Mouse (Mus musculus) ES-Bruce4 (cell line): ENCODE results near the gene Tox2.

ENCODE experiments used
- CTCF ChIP-seq: IDR thresholded peaks from one replicate; pipeline ENCODE4 v1.8.1; 2011; ENCODE audit warnings: low read depth, low read length
- POLR2A ChIP-seq: IDR thresholded peaks from one replicate; pipeline ENCODE4 v1.8.1; 2011; ENCODE audit warnings: low read length; ENCODE audit not compliant: insufficient read depth

- TF ChIP-seq CTCF (no peak), POLR2A (no peak)
Measured at GRCm38 (mm10) chr2:163353731-163354130, 150.8 kb downstream of the Tox2 start.
